Mouse (Mus musculus) gonadal fat pad, adult 2 months (tissue): ENCODE data around the gene Abcd1. TPM values are rescaled to one million over a fixed set of nuclear protein-coding genes. Genes with fewer than 3 reads are reported as not detected.
A peak's percentile ranks its signal among the peaks of the same experiment; 100 is the strongest.
"Not testable (repeated sequence)": the region's sequence is repeated elsewhere in the genome, so short reads cannot be mapped to it uniquely, and the experiment has no call there.

Experiments
- DNase-seq: peaks from one replicate; pipeline ENCODE4 v3.0.0-alpha.2; 2012; ENCODE audit warnings: low read depth
- polyA plus RNA-seq: library from polyadenylated mRNA; depleted of rRNA; stranded (reverse); fragments of >200 nt; gene quantifications from 2 replicates; pipeline ENCODE4 v1.2.3, GENCODE M21; 2012; rRNA removed

The Abcd1 gene
- polyA plus RNA-seq, 1 experiment: 21.6 TPM

- not testable (repeated sequence) for DNase-seq
These were observed 23.4 kb downstream of the Abcd1 start for GRCm38 (mm10) chrX:73739841-73740240.

- DNase-seq: no peak
These were observed 28.5 kb downstream of the Abcd1 start for GRCm38 (mm10) chrX:73744774-73745481.

- DNase-seq: no peak
These were observed 32.6 kb downstream of the Abcd1 start for GRCm38 (mm10) chrX:73748977-73749376.

GRCm38 (mm10) chrX:73756334-73757140 lies 40.1 kb downstream of the Abcd1 start, which contains the start of gene Plxnb3:
Gene Plxnb3 (plus strand): TSS chrX:73757090.
- no peak for DNase-seq

- DNase-seq: no peak
These were observed 42.4 kb downstream of the Abcd1 start for GRCm38 (mm10) chrX:73758611-73759290.

GRCm38 (mm10) chrX:73765311-73765710 lies 48.9 kb downstream of the Abcd1 start:
- no peak for DNase-seq

GRCm38 (mm10) chrX:73767267-73767666 lies 50.9 kb downstream of the Abcd1 start:
- DNase-seq: no peak

GRCm38 (mm10) chrX:73774168-73774760 lies 57.9 kb downstream of the Abcd1 start, which contains the start of gene Srpk3:
Gene Srpk3 (plus strand): TSS chrX:73774405.
- DNase-seq: no peak

GRCm38 (mm10) chrX:73774802-73775483 lies 58.5 kb downstream of the Abcd1 start:
- no peak for DNase-seq

GRCm38 (mm10) chrX:73782227-73782626 lies 65.8 kb downstream of the Abcd1 start:
- DNase-seq: no peak

GRCm38 (mm10) chrX:73785666-73786065 lies 69.3 kb downstream of the Abcd1 start:
- no peak for DNase-seq

- DNase-seq: peak; percentile 59
These were observed 70.2 kb downstream of the Abcd1 start, which contains the start of the genes Idh3g and Ssr4 for GRCm38 (mm10) chrX:73786364-73787224. Gene Idh3g (minus strand): TSS chrX:73786897. Gene Ssr4 (plus strand): TSS chrX:73787028.

- no peak for DNase-seq
These were observed 70.8 kb downstream of the Abcd1 start for GRCm38 (mm10) chrX:73787225-73787558.

Other genes starting within 250 kb of the Abcd1 start
- gene Bgn, start 233.0 kb upstream of the Abcd1 start, polyA plus RNA-seq: 230 and 333 TPM in 2 replicates
- 54.0 and 55.9 TPM in 2 replicates for gene Atp2b3, start 213.5 kb upstream of the Abcd1 start, polyA plus RNA-seq
- gene Dusp9, start 77.2 kb upstream of the Abcd1 start, polyA plus RNA-seq: 0.72 and 2.5 TPM in 2 replicates
- 13.0 and 19.9 TPM in 2 replicates for gene Pnck, start 56.5 kb upstream of the Abcd1 start, polyA plus RNA-seq
- gene Slc6a8, start 43.4 kb upstream of the Abcd1 start, polyA plus RNA-seq: 29.2 and 31.7 TPM in 2 replicates
- 101 and 136 TPM in 2 replicates for gene Bcap31, start 422 bp upstream of the Abcd1 start, polyA plus RNA-seq
- 0.88 and 1.6 TPM in 2 replicates for gene Plxnb3, start 40.5 kb downstream of the Abcd1 start, polyA plus RNA-seq
- gene Srpk3, start 57.8 kb downstream of the Abcd1 start, polyA plus RNA-seq: 3.8 and 4.6 TPM in 2 replicates
- 303 and 377 TPM in 2 replicates for gene Idh3g, start 70.3 kb downstream of the Abcd1 start, polyA plus RNA-seq
- gene Ssr4, start 70.4 kb downstream of the Abcd1 start, polyA plus RNA-seq: 419 and 485 TPM in 2 replicates
- gene Pdzd4, start 108.4 kb downstream of the Abcd1 start, polyA plus RNA-seq: 1.7 and 2.2 TPM in 2 replicates
- not detected in 2 replicates for gene Avpr2, start 175.5 kb downstream of the Abcd1 start, polyA plus RNA-seq
- gene L1cam, start 179.5 kb downstream of the Abcd1 start, polyA plus RNA-seq: 1.6 and 1.9 TPM in 2 replicates
- gene Arhgap4, start 205.3 kb downstream of the Abcd1 start, polyA plus RNA-seq: 9.2 TPM in 2 replicates
- 63.3 and 74.8 TPM in 2 replicates for gene Naa10, start 205.3 kb downstream of the Abcd1 start, polyA plus RNA-seq
- 33.3 and 35.8 TPM in 2 replicates for gene Renbp, start 214.3 kb downstream of the Abcd1 start, polyA plus RNA-seq
- 36.2 and 66.9 TPM in 2 replicates for gene Hcfc1, start 249.8 kb downstream of the Abcd1 start, polyA plus RNA-seq